Mouse (Mus musculus): ENCODE measurements at regions not wholly inside any gene's neighbourhood (a gene's known extent, or its start where the extent isn't known, plus 50 kb on each side); places are given as distances from the start of the nearest gene placed in this dataset.
A peak's percentile ranks its signal among the peaks of the same experiment; 100 is the strongest.
"Not testable (repeated sequence)": the region's sequence is repeated elsewhere in the genome, so short reads cannot be mapped to it uniquely, and the experiment has no call there.

GRCm38 (mm10) chr13:52296541-52297276 lies 234.4 kb downstream of the Diras2 start:
- peaks cover 15% of the 10 kb centered on the region for H3K9me3 ChIP-seq (replicated peaks; ENCODE audit: control insufficient read depth, insufficient read depth, low read length, poor library complexity, severe bottlenecking)
- no peak overlapping the region for H3K4me3 ChIP-seq (ENCODE audit: low read depth, low read length)
- no peak overlapping the region for H3K9ac ChIP-seq (ENCODE audit: low read depth, poor library complexity, severe bottlenecking)
- H3K4me1 ChIP-seq (ENCODE audit: control insufficient read depth, insufficient read depth, low read length): no peaks in the 10 kb centered on the region
- H3K27me3 ChIP-seq (ENCODE audit: control insufficient read depth, insufficient read depth, low read length, poor library complexity, severe bottlenecking): no peaks in the 10 kb centered on the region
- no peak overlapping the region for H3K27ac ChIP-seq (ENCODE audit: insufficient read depth, low read length)
- H3K36me3 ChIP-seq (ENCODE audit: control insufficient read depth, insufficient read depth, low read length, poor library complexity, severe bottlenecking): no peaks in the 10 kb centered on the region
- TF ChIP-seq POLR2A (IDR thresholded peaks at IDR 0.05; ENCODE audit: insufficient read depth, low read length) (no peak), EP300 (IDR thresholded peaks at IDR 0.05; ENCODE audit: insufficient read depth, low read depth, low read length) (no peak), CTCF (IDR thresholded peaks at IDR 0.05; ENCODE audit: low read depth, low read length) (no peak)

GRCm38 (mm10) chr13:52297277-52297623 lies 233.8 kb downstream of the Diras2 start:
- peaks cover 15% of the 10 kb centered on the region for H3K9me3 ChIP-seq (replicated peaks; ENCODE audit: control insufficient read depth, insufficient read depth, low read length, poor library complexity, severe bottlenecking)
- H3K27me3 ChIP-seq (ENCODE audit: control insufficient read depth, insufficient read depth, low read length, poor library complexity, severe bottlenecking): no peaks in the 10 kb centered on the region
- no peak overlapping the region for H3K27ac ChIP-seq (ENCODE audit: insufficient read depth, low read length)
- H3K9ac ChIP-seq (ENCODE audit: low read depth, poor library complexity, severe bottlenecking): no peak overlapping the region
- TF ChIP-seq EP300 (IDR thresholded peaks at IDR 0.05; ENCODE audit: insufficient read depth, low read depth, low read length): no peak
- no peak for TF ChIP-seq POLR2A (IDR thresholded peaks at IDR 0.05; ENCODE audit: insufficient read depth, low read length)
- TF ChIP-seq CTCF (IDR thresholded peaks at IDR 0.05; ENCODE audit: low read depth, low read length): no peak
- H3K36me3 ChIP-seq (ENCODE audit: control insufficient read depth, insufficient read depth, low read length, poor library complexity, severe bottlenecking): no peaks in the 10 kb centered on the region
- no peak overlapping the region for H3K4me3 ChIP-seq (ENCODE audit: low read depth, low read length)
- H3K4me1 ChIP-seq (ENCODE audit: control insufficient read depth, insufficient read depth, low read length): no peaks in the 10 kb centered on the region

- H3K9me3 ChIP-seq (replicated peaks; ENCODE audit: control insufficient read depth, insufficient read depth, low read length, poor library complexity, severe bottlenecking): peaks cover 15% of the 10 kb centered on the region
Observed at GRCm38 (mm10) chr13:52298362-52298761, 232.7 kb downstream of the Diras2 start.

GRCm38 (mm10) chr13:52305328-52305727 lies 225.8 kb downstream of the Diras2 start:
- Histone ChIP-seq H3K27ac (ENCODE audit: insufficient read depth, low read length) (peak overlapping the region; percentile 67), H3K9me3 (replicated peaks; ENCODE audit: control insufficient read depth, insufficient read depth, low read length, poor library complexity, severe bottlenecking) (peaks cover 15% of the 10 kb centered on the region)
- H3K9ac ChIP-seq (ENCODE audit: low read depth, poor library complexity, severe bottlenecking); H3K27me3 ChIP-seq (ENCODE audit: control insufficient read depth, insufficient read depth, low read length, poor library complexity, severe bottlenecking); H3K4me1 ChIP-seq (ENCODE audit: control insufficient read depth, insufficient read depth, low read length); H3K4me3 ChIP-seq (ENCODE audit: low read depth, low read length); H3K36me3 ChIP-seq (ENCODE audit: control insufficient read depth, insufficient read depth, low read length, poor library complexity, severe bottlenecking): not testable (repeated sequence)

More at GRCm38 (mm10) chr13:52298362-52298761, 232.7 kb downstream of the Diras2 start:
- TF ChIP-seq EP300 (IDR thresholded peaks at IDR 0.05; ENCODE audit: insufficient read depth, low read depth, low read length) (no peak), CTCF (IDR thresholded peaks at IDR 0.05; ENCODE audit: low read depth, low read length) (no peak), POLR2A (IDR thresholded peaks at IDR 0.05; ENCODE audit: insufficient read depth, low read length) (no peak)
- Histone ChIP-seq H3K9ac (ENCODE audit: low read depth, poor library complexity, severe bottlenecking) (no peak overlapping the region), H3K27ac (ENCODE audit: insufficient read depth, low read length) (no peak overlapping the region), H3K36me3 (ENCODE audit: control insufficient read depth, insufficient read depth, low read length, poor library complexity, severe bottlenecking) (no peaks in the 10 kb centered on the region), H3K27me3 (ENCODE audit: control insufficient read depth, insufficient read depth, low read length, poor library complexity, severe bottlenecking) (no peaks in the 10 kb centered on the region), H3K4me3 (ENCODE audit: low read depth, low read length) (no peak overlapping the region), H3K4me1 (ENCODE audit: control insufficient read depth, insufficient read depth, low read length) (no peaks in the 10 kb centered on the region)

- TF ChIP-seq CTCF (IDR thresholded peaks at IDR 0.05; ENCODE audit: low read depth, low read length) (no peak), POLR2A (IDR thresholded peaks at IDR 0.05; ENCODE audit: insufficient read depth, low read length) (no peak), EP300 (IDR thresholded peaks at IDR 0.05; ENCODE audit: insufficient read depth, low read depth, low read length) (no peak)
- Histone ChIP-seq H3K4me3 (ENCODE audit: low read depth, low read length) (no peak overlapping the region), H3K27me3 (ENCODE audit: control insufficient read depth, insufficient read depth, low read length, poor library complexity, severe bottlenecking) (no peaks in the 10 kb centered on the region), H3K27ac (ENCODE audit: insufficient read depth, low read length) (no peak overlapping the region), H3K9me3 (replicated peaks; ENCODE audit: control insufficient read depth, insufficient read depth, low read length, poor library complexity, severe bottlenecking) (peaks cover 15% of the 10 kb centered on the region), H3K9ac (ENCODE audit: low read depth, poor library complexity, severe bottlenecking) (no peak overlapping the region), H3K4me1 (ENCODE audit: control insufficient read depth, insufficient read depth, low read length) (no peaks in the 10 kb centered on the region), H3K36me3 (ENCODE audit: control insufficient read depth, insufficient read depth, low read length, poor library complexity, severe bottlenecking) (no peaks in the 10 kb centered on the region)
Observed at GRCm38 (mm10) chr13:52306783-52307440, 224.2 kb downstream of the Diras2 start.

- H3K27ac ChIP-seq (ENCODE audit: insufficient read depth, low read length): 0 out of 2 replicates have a peak overlapping the region, but pooled peaks have one; percentile 25
- H3K9ac ChIP-seq (ENCODE audit: low read depth, poor library complexity, severe bottlenecking): no peak overlapping the region
- H3K4me3 ChIP-seq (ENCODE audit: low read depth, low read length): no peak overlapping the region
- H3K27me3 ChIP-seq (ENCODE audit: control insufficient read depth, insufficient read depth, low read length, poor library complexity, severe bottlenecking): no peaks in the 10 kb centered on the region
- H3K9me3 ChIP-seq (replicated peaks; ENCODE audit: control insufficient read depth, insufficient read depth, low read length, poor library complexity, severe bottlenecking): peaks cover 4% of the 10 kb centered on the region; the same call in 1 of the 2 replicates
- TF ChIP-seq CTCF (IDR thresholded peaks at IDR 0.05; ENCODE audit: low read depth, low read length) (no peak), POLR2A (IDR thresholded peaks at IDR 0.05; ENCODE audit: insufficient read depth, low read length) (no peak), EP300 (IDR thresholded peaks at IDR 0.05; ENCODE audit: insufficient read depth, low read depth, low read length) (no peak)
- H3K36me3 ChIP-seq (ENCODE audit: control insufficient read depth, insufficient read depth, low read length, poor library complexity, severe bottlenecking): no peaks in the 10 kb centered on the region
- no peaks in the 10 kb centered on the region for H3K4me1 ChIP-seq (ENCODE audit: control insufficient read depth, insufficient read depth, low read length)
Observed at GRCm38 (mm10) chr13:52310954-52311353, 220.1 kb downstream of the Diras2 start.

Measured in ES-Bruce4 (cell line).